Mouse (Mus musculus) c-Kit-negative CD71-positive TER-119-positive erythroid progenitor cells, embryonic 14.5 days (primary cell): ENCODE data around the gene Tubgcp2.
A peak's percentile ranks its signal among the peaks of the same experiment; 100 is the strongest.

Experiments
- DNase-seq: peaks from one replicate; pipeline ENCODE4 v3.0.0-alpha.2; 2013; ENCODE audit warnings: low read depth, low spot score

Tubgcp2 gene

GRCm38 (mm10) chr7:140036281-140037170 lies at the start of gene Tubgcp2, which contains the start of gene Zfp511:
Tubgcp2 (minus strand) TSS chr7:140036669.
Zfp511 (plus strand) TSS chr7:140036391.
- DNase-seq = peak; percentile 88

- no peak for DNase-seq
Observed at GRCm38 (mm10) chr7:140082242-140082678, 45.8 kb upstream of the Tubgcp2 start, which contains the start of gene Caly. Caly (minus strand) TSS chr7:140082548.

GRCm38 (mm10) chr7:140081408-140082241 lies 45.2 kb upstream of the Tubgcp2 start:
- no peak for DNase-seq

- DNase-seq = no peak
Observed at GRCm38 (mm10) chr7:140080503-140081156, 44.2 kb upstream of the Tubgcp2 start.

- DNase-seq = peak; percentile 17
Observed at GRCm38 (mm10) chr7:140078711-140079110, 42.2 kb upstream of the Tubgcp2 start.

- DNase-seq = no peak
Observed at GRCm38 (mm10) chr7:140077698-140078097, 41.2 kb upstream of the Tubgcp2 start.

GRCm38 (mm10) chr7:140070042-140070711 lies 33.7 kb upstream of the Tubgcp2 start:
- no peak for DNase-seq

- no peak for DNase-seq
Observed at GRCm38 (mm10) chr7:140067397-140067796, 30.9 kb upstream of the Tubgcp2 start.

- DNase-seq = peak; percentile 30
Observed at GRCm38 (mm10) chr7:140063092-140063491, 26.6 kb upstream of the Tubgcp2 start.

- DNase-seq = no peak
Observed at GRCm38 (mm10) chr7:140062307-140062706, 25.8 kb upstream of the Tubgcp2 start.

- DNase-seq = no peak
Observed at GRCm38 (mm10) chr7:140061832-140062130, 25.3 kb upstream of the Tubgcp2 start.

- DNase-seq = no peak
Observed at GRCm38 (mm10) chr7:140060936-140061831, 24.7 kb upstream of the Tubgcp2 start.

- no peak for DNase-seq
Observed at GRCm38 (mm10) chr7:140059601-140060000, 23.1 kb upstream of the Tubgcp2 start.

GRCm38 (mm10) chr7:140058528-140058927 lies 22.1 kb upstream of the Tubgcp2 start:
- no peak for DNase-seq

- DNase-seq = no peak
Observed at GRCm38 (mm10) chr7:140057413-140058407, 21.2 kb upstream of the Tubgcp2 start.

- DNase-seq = no peak
Observed at GRCm38 (mm10) chr7:140054124-140054523, 17.7 kb upstream of the Tubgcp2 start.

GRCm38 (mm10) chr7:140049115-140049689 lies 12.7 kb upstream of the Tubgcp2 start:
- no peak for DNase-seq

- no peak for DNase-seq
Observed at GRCm38 (mm10) chr7:140048361-140049114, 12.1 kb upstream of the Tubgcp2 start, which contains the start of gene Msx3. Msx3 (minus strand) TSS chr7:140049089.
